Mouse (Mus musculus): ENCODE results near the gene Lrrc45. TPM values are rescaled to one million over a fixed set of nuclear protein-coding genes. Genes with fewer than 3 reads are reported as not detected.

The Lrrc45 gene
- polyA plus RNA-seq, 1 experiment, result 33.4 TPM

- TF ChIP-seq GATA1 (IDR thresholded peaks at IDR 0.05; ENCODE audit: low read length), result no peak
Measured at GRCm38 (mm10) chr11:120695184-120695583, 18.5 kb upstream of the Lrrc45 start.

GRCm38 (mm10) chr11:120695641-120696040 is 18.1 kb upstream of the Lrrc45 start:
- TF ChIP-seq GATA1 (IDR thresholded peaks at IDR 0.05; ENCODE audit: low read length), result no peak

GRCm38 (mm10) chr11:120696568-120696967 is 17.2 kb upstream of the Lrrc45 start:
- no peak for TF ChIP-seq GATA1 (IDR thresholded peaks at IDR 0.05; ENCODE audit: low read length)

GRCm38 (mm10) chr11:120697741-120698140 is 16.0 kb upstream of the Lrrc45 start:
- no peak for TF ChIP-seq GATA1 (IDR thresholded peaks at IDR 0.05; ENCODE audit: low read length)

GRCm38 (mm10) chr11:120703696-120704454 is 9.8 kb upstream of the Lrrc45 start:
- no peak for TF ChIP-seq GATA1 (IDR thresholded peaks at IDR 0.05; ENCODE audit: low read length)

GRCm38 (mm10) chr11:120704486-120705325 is 9.0 kb upstream of the Lrrc45 start:
- no peak for TF ChIP-seq GATA1 (IDR thresholded peaks at IDR 0.05; ENCODE audit: low read length)

GRCm38 (mm10) chr11:120706120-120706519 is 7.6 kb upstream of the Lrrc45 start:
- no peak for TF ChIP-seq GATA1 (IDR thresholded peaks at IDR 0.05; ENCODE audit: low read length)

GRCm38 (mm10) chr11:120707225-120707624 is 6.5 kb upstream of the Lrrc45 start:
- no peak for TF ChIP-seq GATA1 (IDR thresholded peaks at IDR 0.05; ENCODE audit: low read length)

- TF ChIP-seq GATA1 (IDR thresholded peaks at IDR 0.05; ENCODE audit: low read length), result no peak
Measured at GRCm38 (mm10) chr11:120707969-120708368, 5.8 kb upstream of the Lrrc45 start.

GRCm38 (mm10) chr11:120709551-120709950 is 4.2 kb upstream of the Lrrc45 start:
- TF ChIP-seq GATA1 (IDR thresholded peaks at IDR 0.05; ENCODE audit: low read length), result no peak

GRCm38 (mm10) chr11:120710672-120711071 is 3.1 kb upstream of the Lrrc45 start:
- no peak for TF ChIP-seq GATA1 (IDR thresholded peaks at IDR 0.05; ENCODE audit: low read length)

- no peak for TF ChIP-seq GATA1 (IDR thresholded peaks at IDR 0.05; ENCODE audit: low read length)
Measured at GRCm38 (mm10) chr11:120711980-120712604, 1.6 kb upstream of the Lrrc45 start.

- TF ChIP-seq GATA1 (IDR thresholded peaks at IDR 0.05; ENCODE audit: low read length), result no peak
Measured at GRCm38 (mm10) chr11:120712771-120713568, 755 bp upstream of the Lrrc45 start.

GRCm38 (mm10) chr11:120714546-120714945 is 821 bp downstream of the Lrrc45 start:
- no peak for TF ChIP-seq GATA1 (IDR thresholded peaks at IDR 0.05; ENCODE audit: low read length)

GRCm38 (mm10) chr11:120715131-120715530 is 1.4 kb downstream of the Lrrc45 start:
- TF ChIP-seq GATA1 (IDR thresholded peaks at IDR 0.05; ENCODE audit: low read length), result no peak
